Mouse (Mus musculus): ENCODE data around the gene Nedd1.

Nedd1 gene

GRCm38 (mm10) chr10:92721771-92722619 is at the start of gene Nedd1:
Gene Nedd1, minus strand, starts transcription at chr10:92722420.
- DNase-seq (ENCODE audit: low read depth), result peak; percentile 56

DNA sequence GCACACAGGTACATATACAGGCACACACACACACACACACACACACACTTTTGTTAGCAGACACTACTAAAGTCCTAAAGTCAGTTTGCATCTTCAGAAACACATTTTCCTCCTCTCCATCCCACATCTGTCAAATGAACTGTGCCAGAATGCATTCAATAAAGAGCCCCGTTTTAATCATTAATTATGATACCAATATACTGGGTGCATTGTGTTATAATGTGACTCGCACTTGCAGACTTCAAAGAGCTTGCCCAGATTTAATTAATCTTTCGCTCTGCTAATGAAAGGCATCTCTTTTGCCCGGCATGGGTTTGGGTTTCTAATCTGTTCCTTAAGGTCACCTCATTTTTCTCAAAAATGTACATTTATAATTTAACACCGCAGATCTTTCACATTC is 32.1 kb upstream of the Nedd1 start:
- DNase-seq (ENCODE audit: low read depth), result no peak

DNA sequence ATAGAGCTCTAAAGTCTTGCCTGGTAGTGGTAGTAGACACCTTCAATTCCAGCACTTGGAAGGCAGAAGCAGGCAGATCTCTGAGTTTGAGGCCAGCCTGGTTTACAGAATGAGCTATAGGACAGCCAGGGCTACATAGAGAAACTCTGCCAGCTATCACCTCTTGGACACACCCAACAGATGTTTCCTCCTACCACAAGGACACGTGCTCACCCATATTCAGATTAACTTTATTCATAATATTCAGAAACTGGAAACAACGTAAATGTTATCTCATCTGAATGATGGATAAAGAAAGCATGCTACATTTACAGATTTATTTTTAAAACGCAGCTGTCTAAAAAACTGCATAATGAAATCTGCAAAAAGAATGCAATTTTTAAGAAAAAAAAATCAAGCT is 8.1 kb upstream of the Nedd1 start:
- DNase-seq (ENCODE audit: low read depth), result no peak

DNA sequence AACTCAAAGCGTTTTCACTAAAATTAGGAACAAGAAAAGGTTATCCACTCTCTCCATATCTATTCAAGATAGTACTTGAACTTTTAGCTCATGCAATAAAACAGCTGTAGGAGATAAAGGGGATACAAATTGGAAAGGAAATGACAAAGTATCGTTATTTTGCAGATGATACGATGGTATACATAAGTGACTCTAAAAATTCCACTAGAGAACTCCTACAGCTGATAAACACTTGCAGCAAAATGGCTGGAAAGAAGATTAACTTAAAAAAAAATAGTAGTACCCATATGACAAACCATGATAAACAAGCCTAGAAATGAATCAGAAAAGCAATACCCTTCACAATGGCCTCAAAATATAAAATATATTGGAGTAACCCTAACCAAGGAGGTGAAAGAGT is 6.5 kb upstream of the Nedd1 start:
- no peak for DNase-seq (ENCODE audit: low read depth)

DNA sequence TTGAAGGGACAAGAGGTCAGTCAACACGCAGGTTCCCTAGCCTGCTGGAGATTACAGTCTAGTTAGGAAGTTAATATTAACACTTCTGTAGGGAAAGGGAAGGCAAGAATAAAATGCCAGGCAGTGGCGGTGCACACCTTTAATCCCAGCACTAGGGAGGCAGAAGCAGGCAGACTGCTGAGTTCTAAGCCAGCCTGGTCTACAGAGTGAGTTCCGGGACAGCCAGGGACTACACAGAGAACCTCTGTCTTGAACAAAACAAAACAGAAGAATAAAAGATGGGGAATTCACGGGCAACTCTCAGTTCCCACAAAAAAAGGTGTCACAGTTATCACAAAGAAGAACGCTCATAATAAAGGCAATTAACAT is 384 bp upstream of the Nedd1 start:
- DNase-seq (ENCODE audit: low read depth), result no peak

- DNase-seq (ENCODE audit: low read depth), result no peak
These were observed 23.2 kb downstream of the Nedd1 start for GRCm38 (mm10) chr10:92699032-92699431.

DNA sequence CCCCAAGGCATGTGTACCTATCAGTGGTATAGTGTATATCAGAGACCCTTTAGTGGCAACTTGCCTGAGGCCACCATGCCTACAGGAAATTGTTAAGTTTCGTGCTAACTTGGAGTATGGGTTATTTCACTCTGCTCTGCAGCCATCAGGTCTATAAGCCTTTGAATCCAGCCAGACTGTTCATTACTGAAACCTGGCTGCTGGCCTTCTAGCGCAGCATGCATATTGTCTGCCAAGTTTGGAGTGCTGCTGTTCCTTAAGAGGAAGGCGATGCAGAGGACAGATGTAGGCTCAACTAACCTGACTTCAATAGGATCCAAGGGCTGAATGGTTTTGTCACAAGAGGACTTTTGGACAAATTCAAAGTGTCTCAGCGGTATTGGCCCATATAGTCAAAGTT is 47.2 kb downstream of the Nedd1 start:
- no peak for DNase-seq (ENCODE audit: low read depth)

DNA sequence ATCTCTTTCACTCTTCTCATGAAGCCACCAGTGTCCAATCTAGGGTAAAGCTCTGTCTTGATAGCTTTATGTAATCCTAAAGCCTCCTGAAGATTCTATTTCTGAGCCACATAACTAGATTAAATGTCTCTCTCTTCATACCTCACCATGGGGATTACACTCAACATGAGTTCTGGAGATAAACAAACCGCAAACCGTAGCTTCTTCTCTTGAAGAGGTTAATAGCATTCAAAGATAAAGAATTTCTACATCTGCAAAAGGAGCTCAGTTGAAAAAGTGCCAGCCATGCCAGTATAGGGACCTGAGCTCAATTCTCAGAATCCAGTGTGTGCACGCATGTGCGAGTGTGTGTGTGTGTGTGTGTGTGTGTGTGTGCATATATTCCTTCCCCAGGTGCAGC is 50.3 kb downstream of the Nedd1 start:
- no peak for DNase-seq (ENCODE audit: low read depth)

- no peak for DNase-seq (ENCODE audit: low read depth)
These were observed 56.9 kb downstream of the Nedd1 start for GRCm38 (mm10) chr10:92665287-92665686.

GRCm38 (mm10) chr10:92653266-92653665 is 69.0 kb downstream of the Nedd1 start:
- DNase-seq (ENCODE audit: low read depth), result no peak

- peak; percentile 7 for DNase-seq (ENCODE audit: low read depth)
These were observed 69.8 kb downstream of the Nedd1 start for GRCm38 (mm10) chr10:92652399-92652920.

DNA sequence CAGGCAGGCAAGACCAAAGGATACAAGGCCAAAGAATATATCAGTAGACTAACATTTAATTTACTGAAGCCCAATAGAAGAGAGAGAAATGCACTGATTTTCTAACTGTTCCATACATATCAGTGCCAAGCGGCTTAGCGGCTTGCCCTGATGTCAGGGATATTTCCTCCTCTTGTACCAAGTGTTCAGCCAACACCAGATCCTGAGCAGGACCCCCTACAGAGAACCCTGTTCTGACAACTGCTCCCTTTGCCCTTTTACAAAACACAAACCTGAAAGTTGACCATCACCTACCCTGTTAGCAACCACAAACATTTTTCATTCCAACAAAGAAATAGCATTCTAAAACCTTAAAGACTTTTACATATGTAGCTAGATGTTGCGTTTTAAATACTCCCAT is 71.0 kb downstream of the Nedd1 start:
- no peak for DNase-seq (ENCODE audit: low read depth)

- DNase-seq (ENCODE audit: low read depth), result no peak
These were observed 73.1 kb downstream of the Nedd1 start for GRCm38 (mm10) chr10:92649096-92649495.

- DNase-seq (ENCODE audit: low read depth), result no peak
These were observed 74.5 kb downstream of the Nedd1 start for GRCm38 (mm10) chr10:92647691-92648090.

DNA sequence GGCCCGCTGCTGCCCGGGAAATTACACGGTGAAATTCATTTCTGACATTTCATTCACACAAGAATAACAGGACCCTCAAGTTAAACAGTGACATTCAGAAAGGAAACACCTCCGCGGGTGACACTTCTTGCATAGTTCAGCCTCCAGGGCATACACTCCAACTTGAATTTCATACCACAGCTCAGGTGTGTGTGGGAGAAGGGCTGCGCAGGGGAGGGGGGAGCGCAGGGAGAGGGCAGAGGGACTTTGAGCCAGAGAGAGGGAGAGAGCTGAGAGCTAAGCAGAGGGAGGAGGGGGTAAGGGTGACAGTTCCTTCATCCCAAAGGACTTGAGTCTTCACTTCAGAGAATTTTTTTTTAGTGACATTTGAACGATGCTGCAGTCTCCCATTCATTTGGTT is 78.2 kb downstream of the Nedd1 start:
- DNase-seq (ENCODE audit: low read depth), result no peak

DNA sequence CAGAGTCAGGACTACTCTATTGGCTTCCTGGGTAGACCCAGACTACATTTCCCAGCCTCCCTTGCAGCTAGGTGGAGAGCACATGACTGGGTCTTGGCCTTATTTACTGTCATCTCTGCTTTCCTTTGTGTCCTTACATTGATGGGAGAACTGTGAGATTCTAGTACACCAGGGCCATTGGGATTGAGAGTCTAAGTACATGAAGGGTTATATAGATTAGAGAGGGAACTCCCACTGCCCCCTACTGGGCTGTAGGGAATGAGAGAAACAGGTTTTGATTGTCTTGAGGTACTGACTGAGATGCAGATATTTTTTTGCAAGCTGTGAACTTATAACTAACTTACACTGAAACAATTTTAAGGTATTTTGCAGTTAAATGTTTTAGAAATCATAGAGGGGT is 81.2 kb downstream of the Nedd1 start:
- peak; percentile 2 for DNase-seq (ENCODE audit: low read depth)

Measured in fibroblast of lung, adult 2 months (primary cell).